Mouse (Mus musculus): ENCODE results near the gene Nolc1. TPM values are rescaled to one million over a fixed set of nuclear protein-coding genes. Genes with fewer than 3 reads are reported as not detected.

Nolc1 gene
- polyA plus RNA-seq, 1 experiment from 2014 or later = 79.8 TPM

DNA sequence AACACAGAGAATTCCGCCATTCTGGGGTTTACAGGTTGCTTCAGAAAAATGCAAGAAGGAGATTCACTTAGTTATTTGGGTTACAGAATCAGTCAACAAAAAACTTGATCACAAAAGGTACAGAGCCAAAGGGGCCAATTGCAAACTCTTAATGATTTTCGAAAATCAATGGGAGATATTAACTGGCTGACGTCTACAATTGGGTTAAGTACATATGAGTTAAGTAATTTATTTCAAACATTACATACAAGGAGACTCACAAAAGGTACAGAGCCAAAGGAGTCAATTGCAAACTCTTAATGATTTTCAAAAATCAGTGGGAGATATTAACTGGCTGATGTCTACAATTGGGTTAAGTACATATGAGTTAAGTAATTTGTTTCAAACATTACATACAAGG, 23.9 kb downstream of the Nolc1 start:
- H3K27ac ChIP-seq (ENCODE audit: low read length) = no peak overlapping the region
- no peak overlapping the region for H3K4me2 ChIP-seq (ENCODE audit: low read depth, low read length)
- no peak overlapping the region for H3K9ac ChIP-seq (ENCODE audit: low read length)
- no peaks in the 10 kb centered on the region for H3K27me3 ChIP-seq (ENCODE audit: control insufficient read depth, insufficient read depth, low read length)
- WGBS = 92% methylated on average over 3 of the region's 3 CpGs
- H3K9me3 ChIP-seq (replicated peaks; ENCODE audit: control insufficient read depth, low read length) = no peaks in the 10 kb centered on the region
- H3K4me3 ChIP-seq (replicated peaks; ENCODE audit: low read length) = no peak overlapping the region
- no peak for ATAC-seq (ENCODE audit: insufficient read depth, low FRiP score)
- H3K36me3 ChIP-seq (ENCODE audit: control insufficient read depth, insufficient read depth, low read length) = no peaks in the 10 kb centered on the region
- no peaks in the 10 kb centered on the region for H3K4me1 ChIP-seq (ENCODE audit: control insufficient read depth, insufficient read depth, low read length)

DNA sequence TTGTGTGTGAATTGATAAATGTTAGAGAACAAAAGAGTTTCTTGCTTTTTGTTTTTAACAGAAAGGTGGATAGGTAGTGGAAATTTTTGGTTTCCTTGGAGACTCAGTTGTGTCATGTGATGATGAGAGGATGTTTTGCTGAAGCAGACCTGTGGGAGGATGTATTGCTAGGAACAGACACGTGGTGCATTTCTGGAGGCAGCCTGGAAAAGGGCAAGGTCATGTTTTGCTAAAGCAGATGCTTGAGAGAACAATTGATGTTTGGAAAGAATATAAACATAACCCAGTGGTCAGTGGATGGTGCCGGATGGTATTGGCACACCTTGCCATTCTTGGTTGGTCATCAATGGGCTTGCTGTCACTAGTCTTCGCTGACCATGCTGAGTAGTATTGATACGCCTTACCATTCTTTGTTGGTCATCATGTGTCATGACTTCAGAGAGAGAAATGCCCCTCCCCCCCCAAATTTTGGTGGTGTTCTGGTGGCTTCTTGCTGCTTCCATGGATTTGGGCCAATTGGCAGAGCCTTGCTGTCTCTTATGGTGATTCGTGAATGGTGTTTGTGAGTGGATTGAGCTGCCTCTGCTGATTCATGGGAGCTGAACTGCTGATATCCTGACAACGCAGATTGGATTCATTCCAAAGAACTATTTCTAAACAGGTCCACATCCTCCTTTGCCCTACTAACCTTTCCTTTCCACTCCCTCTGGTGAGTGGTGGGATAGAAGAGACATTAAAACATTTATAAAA, 27.9 kb downstream of the Nolc1 start:
- H3K4me1 ChIP-seq (ENCODE audit: control insufficient read depth, insufficient read depth, low read length) = no peaks in the 10 kb centered on the region
- no peak overlapping the region for H3K4me3 ChIP-seq (replicated peaks; ENCODE audit: low read length)
- H3K9ac ChIP-seq (ENCODE audit: low read length) = no peak overlapping the region
- H3K36me3 ChIP-seq (ENCODE audit: control insufficient read depth, insufficient read depth, low read length) = no peaks in the 10 kb centered on the region
- H3K27me3 ChIP-seq (ENCODE audit: control insufficient read depth, insufficient read depth, low read length) = no peaks in the 10 kb centered on the region
- WGBS = 69% methylated on average over 6 of the region's 6 CpGs
- no peaks in the 10 kb centered on the region for H3K9me3 ChIP-seq (replicated peaks; ENCODE audit: control insufficient read depth, low read length)
- no peak for ATAC-seq (ENCODE audit: insufficient read depth, low FRiP score)
- H3K27ac ChIP-seq (ENCODE audit: low read length) = no peak overlapping the region
- H3K4me2 ChIP-seq (ENCODE audit: low read depth, low read length) = no peak overlapping the region

DNA sequence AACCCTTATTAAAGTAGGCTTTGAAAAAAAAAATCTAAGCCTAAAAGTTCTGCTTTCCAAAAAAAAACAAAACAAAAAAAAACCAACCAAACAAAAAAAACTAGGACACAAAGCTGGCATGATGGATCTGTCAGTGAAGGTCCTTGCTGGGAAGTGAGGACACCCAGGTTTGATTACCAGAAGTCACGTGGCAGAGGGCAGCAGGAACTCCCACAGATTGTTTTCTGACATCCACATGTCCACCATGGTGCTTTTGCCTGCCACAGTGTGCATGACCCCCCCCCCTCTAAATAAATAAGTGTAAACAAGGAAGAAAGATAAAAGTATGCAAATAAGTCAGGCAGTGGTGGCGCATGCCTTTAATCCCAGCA, 28.5 kb downstream of the Nolc1 start:
- no peak overlapping the region for H3K9ac ChIP-seq (ENCODE audit: low read length)
- no peaks in the 10 kb centered on the region for H3K4me1 ChIP-seq (ENCODE audit: control insufficient read depth, insufficient read depth, low read length)
- no peak overlapping the region for H3K4me3 ChIP-seq (replicated peaks; ENCODE audit: low read length)
- no peak overlapping the region for H3K27ac ChIP-seq (ENCODE audit: low read length)
- no peaks in the 10 kb centered on the region for H3K27me3 ChIP-seq (ENCODE audit: control insufficient read depth, insufficient read depth, low read length)
- H3K9me3 ChIP-seq (replicated peaks; ENCODE audit: control insufficient read depth, low read length) = no peaks in the 10 kb centered on the region
- no peaks in the 10 kb centered on the region for H3K36me3 ChIP-seq (ENCODE audit: control insufficient read depth, insufficient read depth, low read length)
- 79% methylated on average over 2 of the region's 2 CpGs for WGBS
- no peak overlapping the region for H3K4me2 ChIP-seq (ENCODE audit: low read depth, low read length)
- ATAC-seq (ENCODE audit: insufficient read depth, low FRiP score) = no peak

DNA sequence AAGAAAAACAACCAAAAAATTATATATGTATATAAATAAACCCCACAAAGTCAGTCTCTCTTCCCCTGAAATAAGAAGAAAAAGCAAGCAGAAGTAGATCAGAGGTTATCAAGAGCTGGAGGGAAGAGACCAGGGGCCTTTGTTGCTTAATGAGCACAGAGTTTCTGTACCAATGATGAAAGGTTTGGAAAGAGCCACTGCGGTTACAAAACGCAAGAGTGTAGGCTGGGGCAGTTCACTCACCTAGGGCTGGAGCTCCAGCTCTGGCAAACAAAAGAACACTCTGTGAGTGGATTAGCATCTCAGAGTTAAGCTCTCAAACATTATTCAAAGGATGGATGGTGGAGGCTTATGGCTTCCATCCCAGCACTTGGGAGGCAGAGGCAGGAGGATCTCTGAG, 34.6 kb downstream of the Nolc1 start:
- Histone ChIP-seq H3K27ac (ENCODE audit: low read length) (no peak overlapping the region), H3K4me2 (ENCODE audit: low read depth, low read length) (no peak overlapping the region), H3K9ac (ENCODE audit: low read length) (no peak overlapping the region), H3K4me3 (replicated peaks; ENCODE audit: low read length) (no peak overlapping the region), H3K36me3 (ENCODE audit: control insufficient read depth, insufficient read depth, low read length) (no peaks in the 10 kb centered on the region), H3K4me1 (ENCODE audit: control insufficient read depth, insufficient read depth, low read length) (no peaks in the 10 kb centered on the region), H3K27me3 (ENCODE audit: control insufficient read depth, insufficient read depth, low read length) (no peaks in the 10 kb centered on the region), H3K9me3 (replicated peaks; ENCODE audit: control insufficient read depth, low read length) (no peaks in the 10 kb centered on the region)
- 82% methylated on average over 2 of the region's 2 CpGs for WGBS
- ATAC-seq (ENCODE audit: insufficient read depth, low FRiP score) = no peak

DNA sequence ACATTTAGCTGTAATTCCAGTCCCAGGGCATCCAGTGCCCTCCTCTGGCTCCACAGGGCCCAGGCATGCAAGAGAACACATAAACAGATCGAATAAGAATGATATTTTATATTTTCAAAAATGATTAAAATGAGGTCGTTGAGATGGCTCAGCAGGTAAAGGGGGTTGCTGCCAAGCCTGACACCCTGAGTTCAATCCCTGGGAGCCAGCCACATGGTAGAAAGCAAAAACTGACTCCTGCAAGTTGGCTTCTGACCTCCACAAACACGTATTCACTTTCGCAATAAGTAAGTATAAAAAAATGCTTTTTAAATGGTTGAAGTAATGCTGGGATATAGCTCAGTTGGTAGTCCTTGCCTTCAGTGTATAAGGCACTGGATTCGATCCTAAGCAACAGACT, 35.1 kb downstream of the Nolc1 start:
- Histone ChIP-seq H3K27me3 (ENCODE audit: control insufficient read depth, insufficient read depth, low read length) (no peaks in the 10 kb centered on the region), H3K4me3 (replicated peaks; ENCODE audit: low read length) (no peak overlapping the region), H3K4me1 (ENCODE audit: control insufficient read depth, insufficient read depth, low read length) (no peaks in the 10 kb centered on the region), H3K4me2 (ENCODE audit: low read depth, low read length) (no peak overlapping the region), H3K36me3 (ENCODE audit: control insufficient read depth, insufficient read depth, low read length) (no peaks in the 10 kb centered on the region), H3K9me3 (replicated peaks; ENCODE audit: control insufficient read depth, low read length) (no peaks in the 10 kb centered on the region), H3K9ac (ENCODE audit: low read length) (no peak overlapping the region), H3K27ac (ENCODE audit: low read length) (no peak overlapping the region)
- WGBS = 82% methylated on average over 5 of the region's 5 CpGs
- ATAC-seq (ENCODE audit: insufficient read depth, low FRiP score) = no peak

DNA sequence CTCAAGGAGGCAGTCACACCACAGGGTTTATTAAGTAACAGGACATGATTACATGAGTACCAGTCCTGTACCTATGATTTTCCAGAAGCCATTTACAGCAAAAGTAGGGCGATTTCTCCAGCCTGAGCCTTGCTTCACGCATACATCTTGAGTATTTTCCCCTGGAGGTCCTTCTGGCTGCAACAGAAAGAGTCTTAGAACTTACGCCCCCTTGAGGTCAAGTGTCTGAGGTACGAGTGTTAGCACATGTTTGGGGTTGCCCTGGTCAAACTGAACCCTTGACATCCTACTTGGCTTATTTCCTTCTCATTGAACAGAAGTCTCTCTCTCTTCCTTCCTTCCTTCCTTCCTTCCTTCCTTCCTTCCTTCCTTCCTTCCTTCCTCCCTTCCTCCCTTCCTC, 39.0 kb downstream of the Nolc1 start:
- Histone ChIP-seq H3K27me3 (ENCODE audit: control insufficient read depth, insufficient read depth, low read length) (no peaks in the 10 kb centered on the region), H3K36me3 (ENCODE audit: control insufficient read depth, insufficient read depth, low read length) (no peaks in the 10 kb centered on the region), H3K4me1 (ENCODE audit: control insufficient read depth, insufficient read depth, low read length) (no peaks in the 10 kb centered on the region), H3K4me2 (ENCODE audit: low read depth, low read length) (no peak overlapping the region), H3K4me3 (replicated peaks; ENCODE audit: low read length) (no peak overlapping the region), H3K9ac (ENCODE audit: low read length) (no peak overlapping the region), H3K27ac (ENCODE audit: low read length) (no peak overlapping the region), H3K9me3 (replicated peaks; ENCODE audit: control insufficient read depth, low read length) (no peaks in the 10 kb centered on the region)
- WGBS = 49% methylated on average over 4 of the region's 4 CpGs
- ATAC-seq (ENCODE audit: insufficient read depth, low FRiP score) = no peak

DNA sequence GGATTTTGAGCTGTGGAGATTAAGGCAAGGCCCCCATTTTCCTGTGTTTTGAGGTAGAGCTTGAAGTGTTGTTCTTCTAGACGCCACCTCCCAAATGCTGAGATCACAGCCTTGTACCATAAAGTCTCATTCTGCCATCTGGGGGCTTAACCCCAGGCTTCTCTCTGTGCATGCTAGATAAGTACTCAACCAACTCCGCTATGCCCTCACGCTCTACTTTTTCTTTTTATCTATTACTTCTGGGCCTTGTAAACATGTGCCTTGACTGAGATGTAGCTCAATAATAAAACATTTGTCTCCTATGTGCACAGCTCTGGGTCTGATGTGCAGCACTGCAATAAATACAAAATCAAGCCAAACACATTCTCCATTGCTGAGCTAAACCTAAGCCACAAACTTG, 43.8 kb downstream of the Nolc1 start:
- no peak overlapping the region for H3K4me2 ChIP-seq (ENCODE audit: low read depth, low read length)
- H3K9me3 ChIP-seq (replicated peaks; ENCODE audit: control insufficient read depth, low read length) = no peaks in the 10 kb centered on the region
- no peaks in the 10 kb centered on the region for H3K36me3 ChIP-seq (ENCODE audit: control insufficient read depth, insufficient read depth, low read length)
- H3K4me1 ChIP-seq (ENCODE audit: control insufficient read depth, insufficient read depth, low read length) = no peaks in the 10 kb centered on the region
- no peak overlapping the region for H3K27ac ChIP-seq (ENCODE audit: low read length)
- ATAC-seq (ENCODE audit: insufficient read depth, low FRiP score) = no peak
- WGBS = 86% methylated on average over 3 of the region's 3 CpGs
- no peak overlapping the region for H3K4me3 ChIP-seq (replicated peaks; ENCODE audit: low read length)
- no peaks in the 10 kb centered on the region for H3K27me3 ChIP-seq (ENCODE audit: control insufficient read depth, insufficient read depth, low read length)
- H3K9ac ChIP-seq (ENCODE audit: low read length) = no peak overlapping the region

DNA sequence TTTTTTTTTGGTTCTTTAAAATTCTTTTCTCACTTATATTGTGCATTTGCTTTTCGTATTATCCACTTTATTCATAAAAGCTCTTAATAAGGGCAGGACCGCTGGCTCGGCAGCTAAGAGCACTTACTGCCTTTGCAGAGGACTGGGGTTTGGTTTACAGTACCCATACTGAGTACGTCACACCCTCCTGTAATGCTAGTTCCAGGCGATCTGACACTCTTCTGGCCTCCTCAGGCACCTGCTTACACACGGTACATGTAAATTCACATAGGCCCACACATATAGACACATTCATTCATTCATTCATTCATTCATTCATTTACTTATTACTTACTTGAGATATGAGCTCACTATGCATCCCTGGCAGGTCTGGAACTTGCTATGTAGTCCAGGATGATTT, 45.2 kb downstream of the Nolc1 start:
- Histone ChIP-seq H3K27me3 (ENCODE audit: control insufficient read depth, insufficient read depth, low read length) (no peaks in the 10 kb centered on the region), H3K4me1 (ENCODE audit: control insufficient read depth, insufficient read depth, low read length) (no peaks in the 10 kb centered on the region), H3K9ac (ENCODE audit: low read length) (no peak overlapping the region), H3K4me3 (replicated peaks; ENCODE audit: low read length) (no peak overlapping the region), H3K4me2 (ENCODE audit: low read depth, low read length) (no peak overlapping the region), H3K27ac (ENCODE audit: low read length) (no peak overlapping the region), H3K36me3 (ENCODE audit: control insufficient read depth, insufficient read depth, low read length) (no peaks in the 10 kb centered on the region), H3K9me3 (replicated peaks; ENCODE audit: control insufficient read depth, low read length) (no peaks in the 10 kb centered on the region)
- 69% methylated on average over 6 of the region's 6 CpGs for WGBS
- no peak for ATAC-seq (ENCODE audit: insufficient read depth, low FRiP score)

DNA sequence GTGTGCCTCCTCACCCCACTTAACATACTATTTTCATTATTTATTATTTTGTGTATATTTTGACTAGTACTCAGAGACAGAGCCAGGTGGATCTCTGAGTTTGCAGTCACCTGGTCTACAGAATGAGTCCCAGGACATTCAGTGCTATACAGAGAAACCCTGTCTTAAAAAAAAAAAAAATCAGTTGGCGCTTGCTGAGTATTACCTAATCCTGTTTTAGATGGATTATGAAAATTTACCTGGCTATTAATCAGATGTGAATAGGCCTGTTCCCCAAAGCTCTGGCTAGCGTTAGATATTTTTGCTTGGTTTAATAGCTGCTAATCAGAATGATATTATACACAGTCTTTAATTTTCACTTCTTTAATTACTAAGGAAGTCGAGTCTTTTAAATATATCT, 48.2 kb downstream of the Nolc1 start:
- 73% methylated on average over 3 of the region's 3 CpGs for WGBS
- ATAC-seq (ENCODE audit: insufficient read depth, low FRiP score) = no peak
- no peaks in the 10 kb centered on the region for H3K4me1 ChIP-seq (ENCODE audit: control insufficient read depth, insufficient read depth, low read length)
- no peaks in the 10 kb centered on the region for H3K36me3 ChIP-seq (ENCODE audit: control insufficient read depth, insufficient read depth, low read length)
- H3K9me3 ChIP-seq (replicated peaks; ENCODE audit: control insufficient read depth, low read length) = no peaks in the 10 kb centered on the region
- H3K9ac ChIP-seq (ENCODE audit: low read length) = no peak overlapping the region
- H3K4me2 ChIP-seq (ENCODE audit: low read depth, low read length) = no peak overlapping the region
- no peak overlapping the region for H3K4me3 ChIP-seq (replicated peaks; ENCODE audit: low read length)
- no peaks in the 10 kb centered on the region for H3K27me3 ChIP-seq (ENCODE audit: control insufficient read depth, insufficient read depth, low read length)
- H3K27ac ChIP-seq (ENCODE audit: low read length) = no peak overlapping the region

DNA sequence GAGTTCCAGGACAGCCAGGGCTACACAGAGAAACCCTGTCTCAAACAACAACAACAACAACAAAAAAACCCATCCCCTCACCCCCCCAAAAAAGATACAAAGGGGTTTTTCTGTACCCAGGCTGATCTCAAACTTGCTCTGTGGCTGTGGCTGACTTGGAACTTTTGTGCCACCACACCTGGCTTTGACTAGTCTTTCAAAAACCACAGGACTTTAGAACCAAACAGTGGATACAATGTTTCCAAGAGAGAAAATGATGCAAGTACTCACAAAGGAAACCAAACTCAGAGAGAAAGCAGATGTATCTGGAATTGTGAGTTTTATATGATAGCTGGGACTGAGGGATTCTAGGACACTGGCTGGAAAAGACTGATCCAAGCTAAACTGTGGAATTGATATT, 49.0 kb downstream of the Nolc1 start:
- Histone ChIP-seq H3K27ac (ENCODE audit: low read length) (no peak overlapping the region), H3K4me2 (ENCODE audit: low read depth, low read length) (no peak overlapping the region), H3K4me3 (replicated peaks; ENCODE audit: low read length) (no peak overlapping the region), H3K9ac (ENCODE audit: low read length) (no peak overlapping the region), H3K4me1 (ENCODE audit: control insufficient read depth, insufficient read depth, low read length) (no peaks in the 10 kb centered on the region), H3K9me3 (replicated peaks; ENCODE audit: control insufficient read depth, low read length) (no peaks in the 10 kb centered on the region), H3K27me3 (ENCODE audit: control insufficient read depth, insufficient read depth, low read length) (no peaks in the 10 kb centered on the region), H3K36me3 (ENCODE audit: control insufficient read depth, insufficient read depth, low read length) (no peaks in the 10 kb centered on the region)
- no peak for ATAC-seq (ENCODE audit: insufficient read depth, low FRiP score)
